Mouse (Mus musculus) ovary, adult 18-20 months (tissue): ENCODE measurements around the gene Rab11fip5.

Experiments
- DNase-seq: peaks from one replicate; pipeline ENCODE4 v3.0.0; 2022; ENCODE audit warnings: low spot score, mixed read lengths

The Rab11fip5 gene

GRCm38 (mm10) chr6:85373951-85374733 is at the start of gene Rab11fip5:
Gene Rab11fip5, minus strand, starts transcription at chr6:85374634.
- peak; percentile 48 for DNase-seq

- DNase-seq = no peak
Measured at GRCm38 (mm10) chr6:85423836-85424379, 49.5 kb upstream of the Rab11fip5 start, which contains the start of gene Noto. Gene Noto, plus strand, starts transcription at chr6:85423886.

DNA sequence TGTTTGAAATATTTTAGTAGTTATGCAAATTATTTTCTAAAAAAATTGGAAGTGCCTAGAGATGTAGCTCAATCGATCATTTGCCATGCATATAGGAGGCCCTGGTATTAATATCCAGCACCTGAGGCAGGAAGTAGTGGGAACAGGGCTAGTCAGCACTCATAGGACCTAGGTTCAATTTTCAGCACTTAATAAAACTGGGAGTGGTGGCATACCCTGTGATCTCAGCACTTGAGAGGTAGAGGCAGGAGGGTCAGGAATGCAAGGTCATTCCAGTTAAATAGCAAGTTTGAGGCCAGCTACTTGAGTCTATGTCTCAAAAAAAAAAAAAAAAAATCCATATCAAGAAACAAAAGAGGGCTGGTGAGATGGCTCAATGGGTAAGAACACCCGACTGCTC is 44.7 kb upstream of the Rab11fip5 start:
- no peak for DNase-seq

GRCm38 (mm10) chr6:85415829-85416228 is 41.4 kb upstream of the Rab11fip5 start:
- no peak for DNase-seq

DNA sequence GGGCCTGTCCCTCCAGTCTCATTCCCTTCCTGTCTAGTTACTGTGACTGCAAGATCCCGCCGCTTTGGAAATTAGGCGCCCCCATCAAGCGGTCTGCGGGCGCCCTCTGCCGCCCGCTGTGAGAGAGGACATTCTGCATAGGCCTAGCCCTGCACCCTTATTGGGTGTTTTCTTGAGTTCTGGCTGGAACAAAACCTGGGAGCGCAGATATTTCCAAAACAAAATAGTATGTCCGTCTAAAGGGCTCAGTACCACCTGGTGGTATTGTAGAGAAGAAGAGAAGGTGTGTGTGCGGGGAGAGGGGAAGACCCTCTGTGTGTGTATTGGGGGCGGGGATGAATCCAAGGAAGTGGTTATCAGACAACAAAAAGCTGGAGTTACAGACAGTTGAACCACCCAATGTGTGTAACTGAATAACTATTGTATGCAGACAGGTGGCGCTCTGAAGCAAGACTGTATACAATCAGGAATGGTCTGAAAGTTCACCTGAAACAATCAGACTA is 36.4 kb upstream of the Rab11fip5 start:
- no peak for DNase-seq

DNA sequence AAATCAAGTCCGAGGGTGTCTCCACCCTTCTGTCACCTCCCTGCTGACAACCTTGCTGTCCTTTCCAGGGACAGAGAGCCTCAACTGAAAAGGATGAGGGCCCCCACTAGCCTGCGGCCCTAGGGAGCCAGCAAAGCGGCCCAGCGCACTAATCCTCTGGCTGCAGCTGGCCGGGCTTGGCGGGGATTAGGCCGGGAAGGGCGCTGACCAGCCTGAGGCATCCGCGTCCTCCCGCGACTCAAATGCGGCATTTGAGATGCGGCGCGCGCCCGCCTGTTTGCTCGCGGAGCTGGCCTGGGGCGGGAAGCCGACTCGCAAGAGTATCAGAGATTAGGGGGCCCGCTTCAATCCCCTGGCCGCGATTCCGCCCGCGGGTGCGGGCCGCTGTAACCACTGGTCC is 34.6 kb upstream of the Rab11fip5 start:
- DNase-seq = no peak

GRCm38 (mm10) chr6:85403039-85403438 is 28.6 kb upstream of the Rab11fip5 start:
- DNase-seq = no peak

DNA sequence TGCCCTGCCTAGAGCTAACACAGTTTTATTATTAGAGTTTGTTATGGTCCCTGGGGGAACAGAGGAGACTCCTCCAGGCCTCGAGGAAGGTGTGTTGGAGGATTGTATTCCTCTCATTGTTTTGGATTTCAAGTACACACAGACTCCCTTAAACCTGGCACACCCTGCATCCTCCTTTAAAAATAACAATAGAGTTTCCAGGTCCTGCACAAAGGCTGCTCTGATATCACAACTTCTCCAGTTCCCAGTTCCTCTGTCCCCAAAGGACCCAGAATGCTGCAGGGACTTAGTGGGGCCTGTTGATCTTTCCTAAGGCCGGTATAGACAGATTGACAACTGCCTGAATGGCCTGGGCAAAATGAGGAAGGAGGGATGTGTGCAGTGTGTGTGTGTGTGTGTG is 28.2 kb upstream of the Rab11fip5 start:
- DNase-seq = no peak

- no peak for DNase-seq
Measured at GRCm38 (mm10) chr6:85399715-85400114, 25.3 kb upstream of the Rab11fip5 start.

- no peak for DNase-seq
Measured at GRCm38 (mm10) chr6:85397165-85397564, 22.7 kb upstream of the Rab11fip5 start.

- no peak for DNase-seq
Measured at GRCm38 (mm10) chr6:85395360-85395759, 20.9 kb upstream of the Rab11fip5 start.

DNA sequence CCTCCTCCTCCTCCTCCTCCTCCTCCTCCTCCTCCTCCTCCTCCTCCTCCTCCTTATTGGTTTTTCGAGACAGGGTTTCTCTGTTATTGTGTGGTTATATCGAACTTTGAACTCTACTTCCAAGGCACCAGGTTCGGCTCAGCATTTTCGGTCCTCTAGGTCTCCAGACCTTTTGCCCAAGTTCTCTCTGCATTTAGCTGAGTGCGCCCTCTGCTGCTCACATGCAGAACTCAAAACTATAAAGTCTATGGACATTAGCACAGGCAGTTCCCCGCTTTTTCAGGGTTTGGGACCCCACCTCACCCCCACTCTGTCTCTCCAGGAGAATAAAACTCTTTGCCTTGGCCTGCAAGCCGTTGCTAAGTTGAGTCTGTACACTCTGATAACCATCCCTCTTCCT is 17.4 kb upstream of the Rab11fip5 start:
- DNase-seq = no peak

- no peak for DNase-seq
Measured at GRCm38 (mm10) chr6:85388608-85389007, 14.2 kb upstream of the Rab11fip5 start.

- no peak for DNase-seq
Measured at GRCm38 (mm10) chr6:85382791-85383190, 8.4 kb upstream of the Rab11fip5 start.

DNA sequence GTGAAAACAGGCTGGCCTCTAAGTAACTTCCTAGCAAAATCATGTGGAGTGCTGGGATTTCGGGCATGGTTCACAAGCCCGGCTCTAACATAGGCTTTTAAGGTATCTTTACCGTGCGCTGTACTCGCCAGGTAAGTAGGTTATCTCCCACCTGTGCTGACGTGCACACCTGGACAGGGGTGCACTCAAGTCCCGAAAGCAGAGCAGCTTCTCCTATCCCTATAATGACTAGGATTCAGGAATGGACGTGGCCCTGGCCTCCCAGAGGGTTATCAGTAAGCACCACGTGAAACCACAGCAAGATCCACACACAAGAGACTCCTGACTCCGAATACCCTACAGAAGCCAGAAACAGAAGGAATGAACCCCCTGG is 7.2 kb upstream of the Rab11fip5 start:
- DNase-seq = no peak

DNA sequence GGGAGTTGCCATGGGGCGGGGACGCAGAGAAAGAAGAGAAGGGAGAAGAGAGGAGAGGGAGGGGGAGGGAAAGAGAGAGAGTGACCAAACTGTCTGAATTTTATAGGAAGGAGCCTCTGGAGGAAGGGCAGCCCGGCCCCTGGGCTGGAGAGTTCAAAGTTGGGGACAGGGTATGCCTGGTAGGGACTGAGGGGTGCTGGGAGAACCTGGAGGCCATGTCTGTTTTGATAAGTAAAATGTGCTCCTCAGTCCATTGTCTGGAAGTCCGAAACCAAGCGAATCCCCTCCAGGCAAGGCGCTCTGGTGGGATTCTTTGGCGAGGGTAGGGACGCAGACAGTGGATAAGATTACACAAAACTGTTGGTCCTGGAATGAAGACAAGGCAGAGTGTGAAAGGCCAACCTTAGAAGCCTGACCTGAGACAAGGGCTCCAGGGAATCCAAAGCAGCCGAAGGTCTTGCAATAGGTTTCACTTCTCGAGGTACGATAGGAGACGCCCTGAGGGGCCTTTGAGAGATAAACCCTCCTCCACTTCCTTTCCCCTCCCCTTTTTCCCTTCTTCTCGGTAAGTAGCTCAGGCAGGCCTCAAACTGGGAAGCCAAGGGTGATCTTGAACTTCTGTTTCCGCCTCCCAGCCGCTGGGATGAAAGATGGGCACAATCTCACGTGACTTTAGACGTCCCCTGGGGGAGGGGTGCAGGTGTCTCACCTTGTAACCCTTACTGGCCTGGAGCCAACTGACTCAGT is 6.6 kb upstream of the Rab11fip5 start:
- DNase-seq = no peak

- DNase-seq = peak; percentile 65
Measured at GRCm38 (mm10) chr6:85380201-85380900, 5.9 kb upstream of the Rab11fip5 start.

DNA sequence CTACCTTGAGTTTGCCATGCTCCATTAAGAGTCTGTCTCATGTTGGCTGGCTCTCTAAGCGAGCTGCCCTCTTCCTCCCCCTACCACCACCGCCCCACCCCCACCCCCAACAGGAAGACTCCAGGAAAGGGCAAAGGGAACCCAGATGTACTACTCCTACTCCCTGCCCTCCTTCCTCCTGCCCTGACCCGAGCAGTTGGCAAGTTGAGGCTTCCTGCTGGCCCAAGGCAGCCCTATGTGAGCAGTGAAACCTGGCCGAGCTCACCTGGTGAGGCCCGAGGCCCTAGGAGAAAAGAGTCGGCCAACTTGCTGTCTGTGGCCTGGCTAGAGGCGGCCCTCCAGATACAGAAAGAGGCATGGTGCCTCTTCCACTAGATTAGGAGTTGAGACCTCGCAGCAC is 4.2 kb upstream of the Rab11fip5 start:
- DNase-seq = no peak

- DNase-seq = no peak
Measured at GRCm38 (mm10) chr6:85377876-85378275, 3.4 kb upstream of the Rab11fip5 start.

- no peak for DNase-seq
Measured at GRCm38 (mm10) chr6:85377066-85377734, 2.8 kb upstream of the Rab11fip5 start.

DNA sequence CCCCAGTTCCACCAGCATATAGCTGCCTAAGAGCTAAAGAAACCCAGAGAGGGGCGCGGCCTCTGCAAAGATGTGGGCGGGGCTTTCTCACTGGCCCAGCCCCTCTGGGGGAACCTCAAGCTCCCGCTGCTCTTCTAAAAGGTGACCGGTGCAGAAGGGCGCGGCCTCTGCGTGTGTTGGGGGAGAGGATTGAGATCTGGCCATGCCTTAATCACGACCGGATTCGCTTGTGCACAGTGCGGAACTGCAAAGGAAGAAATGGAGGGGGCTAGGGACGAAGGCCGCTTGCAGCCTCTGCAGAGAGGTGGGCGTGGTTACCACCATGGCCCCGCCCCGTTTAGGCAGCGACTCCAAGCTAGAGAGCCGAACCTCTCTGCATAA is 290 bp upstream of the Rab11fip5 start:
- DNase-seq = peak; percentile 93
